Mouse (Mus musculus) hindbrain, embryonic 16.5 days (tissue): ENCODE measurements at regions not wholly inside any gene's neighbourhood (a gene's known extent, or its start where the extent isn't known, plus 50 kb on each side); places are given as distances from the start of the nearest gene placed in this dataset.

ENCODE experiments used
- ATAC-seq: fragments of 200-750 bp; cut with Nextera tagmentation; 2 replicates; pipeline ENCODE4 v1.8.0; 2017; ENCODE audit warnings: moderate TSS enrichment, moderate library complexity
- H3K27ac ChIP-seq: fragments of 300-500 bp; sonication (generic); 2 replicates; pipeline ENCODE4 v1.5.1; 2014; ENCODE audit warnings: low read depth, mild to moderate bottlenecking, control low read depth, low read length, moderate library complexity
- H3K27me3 ChIP-seq: fragments of 300-500 bp; sonication (generic); replicated peaks from 2 replicates; pipeline ENCODE4 v1.6.1; 2014; ENCODE audit warnings: low read length; ENCODE audit not compliant: control insufficient read depth, insufficient read depth
- H3K36me3 ChIP-seq: fragments of 300-500 bp; sonication (generic); 2 replicates; pipeline ENCODE4 v1.6.1; 2014; ENCODE audit warnings: mild to moderate bottlenecking, low read length, moderate library complexity, mixed read lengths; ENCODE audit not compliant: control insufficient read depth, insufficient read depth
- H3K4me1 ChIP-seq: fragments of 300-500 bp; sonication (generic); 2 replicates; pipeline ENCODE4 v1.6.1; 2014; ENCODE audit warnings: low read depth, low read length; ENCODE audit not compliant: control insufficient read depth, insufficient read depth
- H3K4me2 ChIP-seq: fragments of 300-500 bp; sonication (generic); 2 replicates; pipeline ENCODE4 v1.6.1; 2014; ENCODE audit warnings: mild to moderate bottlenecking, low read length, control low read depth, moderate library complexity
- H3K4me3 ChIP-seq: fragments of 300-500 bp; sonication (generic); 2 replicates; pipeline ENCODE4 v1.5.1; 2014; ENCODE audit warnings: mild to moderate bottlenecking, low read length, control low read depth, moderate library complexity
- H3K9ac ChIP-seq: fragments of 300-500 bp; sonication (generic); 2 replicates; pipeline ENCODE4 v1.6.1; 2014; ENCODE audit warnings: low read depth, mild to moderate bottlenecking, control low read depth, low read length, moderate library complexity
- H3K9me3 ChIP-seq: fragments of 300-500 bp; sonication (generic); 2 replicates; pipeline ENCODE4 v1.6.1; 2014; ENCODE audit warnings: mild to moderate bottlenecking, low read length, moderate library complexity; ENCODE audit not compliant: control insufficient read depth
- WGBS: fragments of 180-500 bp; shearing (Covaris S2); extraction: QIAGEN DNeasy Blood & Tissue Kit; methylation state at CpG from one replicate; pipeline ENCODE4 v1.1.7; 2014; 5-methylcytosine and 5-hydroxymethylcytosine counted together

- WGBS, result 82% methylated on average over 1 of the region's 1 CpGs
- H3K27me3 ChIP-seq, result peaks cover 7% of the 10 kb centered on the region; the same call in 1 of the 2 replicates
- H3K9me3 ChIP-seq, result no peaks in the 10 kb centered on the region
- no peak overlapping the region for H3K4me3 ChIP-seq
- H3K4me1 ChIP-seq, result peaks cover 4% of the 10 kb centered on the region; the same call in 1 of the 2 replicates
- ATAC-seq, result no peak
- H3K9ac ChIP-seq, result no peak overlapping the region
- no peaks in the 10 kb centered on the region for H3K36me3 ChIP-seq
- H3K4me2 ChIP-seq, result no peak overlapping the region
- no peak overlapping the region for H3K27ac ChIP-seq
Observed at GRCm38 (mm10) chrX:11825948-11826347, 334.2 kb downstream of the Bcor start.

GRCm38 (mm10) chrX:11826737-11827408 is 333.3 kb downstream of the Bcor start:
- Histone ChIP-seq H3K4me2 (peak overlapping the region; percentile 41), H3K4me1 (peaks cover 4% of the 10 kb centered on the region; the same call in 1 of the 2 replicates), H3K4me3 (no peak overlapping the region), H3K9me3 (no peaks in the 10 kb centered on the region), H3K27me3 (peaks cover 5% of the 10 kb centered on the region; the same call in 1 of the 2 replicates), H3K9ac (no peak overlapping the region), H3K36me3 (no peaks in the 10 kb centered on the region), H3K27ac (0 out of 2 replicates have a peak overlapping the region, but pooled peaks have one; percentile 23)
- WGBS, result 25% methylated on average over 20 of the region's 20 CpGs
- ATAC-seq, result peak; percentile 57; the same call in 1 of the 2 replicates

- ATAC-seq, result no peak
- Histone ChIP-seq H3K27me3 (0 out of 2 replicates have a peak, but pooled peaks cover 2% of the 10 kb centered on the region), H3K27ac (no peak overlapping the region), H3K9me3 (no peaks in the 10 kb centered on the region), H3K36me3 (no peaks in the 10 kb centered on the region), H3K4me2 (no peak overlapping the region), H3K4me1 (peaks cover 2% of the 10 kb centered on the region; the same call in 1 of the 2 replicates), H3K9ac (no peak overlapping the region), H3K4me3 (no peak overlapping the region)
- 70% methylated on average over 12 of the region's 12 CpGs for WGBS
Observed at GRCm38 (mm10) chrX:11829411-11830002, 330.6 kb downstream of the Bcor start.

- Histone ChIP-seq H3K4me2 (no peak overlapping the region), H3K4me3 (no peak overlapping the region), H3K27me3 (no peaks in the 10 kb centered on the region), H3K36me3 (no peaks in the 10 kb centered on the region), H3K27ac (no peak overlapping the region), H3K9me3 (no peaks in the 10 kb centered on the region), H3K9ac (no peak overlapping the region), H3K4me1 (no peaks in the 10 kb centered on the region)
- ATAC-seq, result no peak
- 56% methylated on average over 5 of the region's 5 CpGs for WGBS
Observed at GRCm38 (mm10) chrX:11837566-11837965, 322.6 kb downstream of the Bcor start.

- no peaks in the 10 kb centered on the region for H3K36me3 ChIP-seq
- no peaks in the 10 kb centered on the region for H3K4me1 ChIP-seq
- H3K4me3 ChIP-seq, result no peak overlapping the region
- no peak overlapping the region for H3K9ac ChIP-seq
- no peaks in the 10 kb centered on the region for H3K27me3 ChIP-seq
- H3K9me3 ChIP-seq, result no peaks in the 10 kb centered on the region
- WGBS, result 67% methylated on average over 12 of the region's 12 CpGs
- no peak overlapping the region for H3K4me2 ChIP-seq
- no peak for ATAC-seq
- H3K27ac ChIP-seq, result no peak overlapping the region
Observed at GRCm38 (mm10) chrX:11839665-11840245, 320.4 kb downstream of the Bcor start.

- no peak overlapping the region for H3K27ac ChIP-seq
- H3K9me3 ChIP-seq, result no peaks in the 10 kb centered on the region
- ATAC-seq, result no peak
- H3K4me3 ChIP-seq, result no peak overlapping the region
- 52% methylated on average over 11 of the region's 11 CpGs for WGBS
- no peaks in the 10 kb centered on the region for H3K27me3 ChIP-seq
- no peak overlapping the region for H3K9ac ChIP-seq
- no peak overlapping the region for H3K4me2 ChIP-seq
- H3K4me1 ChIP-seq, result no peaks in the 10 kb centered on the region
- no peaks in the 10 kb centered on the region for H3K36me3 ChIP-seq
Observed at GRCm38 (mm10) chrX:11840319-11841035, 319.7 kb downstream of the Bcor start.

- Histone ChIP-seq H3K4me2 (no peak overlapping the region), H3K9me3 (no peaks in the 10 kb centered on the region), H3K4me1 (no peaks in the 10 kb centered on the region), H3K27ac (no peak overlapping the region), H3K9ac (no peak overlapping the region), H3K4me3 (no peak overlapping the region), H3K36me3 (no peaks in the 10 kb centered on the region), H3K27me3 (no peaks in the 10 kb centered on the region)
- ATAC-seq, result no peak
- 80% methylated on average over 2 of the region's 2 CpGs for WGBS
Observed at GRCm38 (mm10) chrX:11845566-11845965, 314.6 kb downstream of the Bcor start.

- WGBS, result 53% methylated on average over 4 of the region's 4 CpGs
- no peak overlapping the region for H3K9ac ChIP-seq
- H3K4me3 ChIP-seq, result no peak overlapping the region
- H3K27ac ChIP-seq, result no peak overlapping the region
- H3K4me2 ChIP-seq, result no peak overlapping the region
- H3K4me1 ChIP-seq, result no peaks in the 10 kb centered on the region; the same call in 1 of the 2 replicates
- no peak for ATAC-seq
- no peaks in the 10 kb centered on the region for H3K36me3 ChIP-seq
- H3K9me3 ChIP-seq, result no peaks in the 10 kb centered on the region
- H3K27me3 ChIP-seq, result 0 out of 2 replicates have a peak, but pooled peaks cover 4% of the 10 kb centered on the region
Observed at GRCm38 (mm10) chrX:11855910-11856309, 304.2 kb downstream of the Bcor start.

- ATAC-seq, result no peak
- H3K27ac ChIP-seq, result no peak overlapping the region
- peaks cover 4% of the 10 kb centered on the region for H3K4me1 ChIP-seq
- H3K4me2 ChIP-seq, result no peak overlapping the region
- H3K27me3 ChIP-seq, result 0 out of 2 replicates have a peak, but pooled peaks cover 4% of the 10 kb centered on the region
- no peaks in the 10 kb centered on the region for H3K36me3 ChIP-seq
- no peaks in the 10 kb centered on the region for H3K9me3 ChIP-seq
- 45% methylated on average over 9 of the region's 9 CpGs for WGBS
- no peak overlapping the region for H3K9ac ChIP-seq
- H3K4me3 ChIP-seq, result no peak overlapping the region
Observed at GRCm38 (mm10) chrX:11859396-11859795, 300.8 kb downstream of the Bcor start.
